Mouse (Mus musculus): Measurements from ENCODE around the gene Olfr381. TPM values are rescaled to one million over a fixed set of nuclear protein-coding genes. Genes with fewer than 3 reads are reported as not detected.
"Not testable (repeated sequence)": the region's sequence is repeated elsewhere in the genome, so short reads cannot be mapped to it uniquely, and the experiment has no call there.

Gene Olfr381
- not detected in 2 replicates for polyA plus RNA-seq (2016; fragmentation: Nextera tagmentation; extraction: Ambion mirVana)

DNA sequence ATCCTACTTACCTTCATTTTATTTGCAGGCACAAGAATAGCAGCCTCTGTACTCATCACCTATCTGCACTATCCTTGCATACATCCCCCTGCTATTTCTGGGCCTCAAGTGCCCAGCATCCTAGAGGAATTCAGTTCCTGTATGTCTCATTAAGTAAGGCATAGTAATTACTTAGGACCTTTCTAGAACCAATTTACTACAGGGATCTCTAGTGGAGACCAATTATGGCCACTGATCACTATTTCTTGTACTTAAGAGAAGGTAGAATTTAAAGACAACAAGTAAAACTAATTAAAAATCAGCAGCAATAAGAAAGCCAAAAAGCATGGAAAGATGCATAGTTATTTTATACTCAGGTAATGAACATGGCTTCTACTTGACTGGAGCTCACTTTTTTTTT, at the start of gene Olfr381:
Gene Olfr381, minus strand, starts transcription at position 101 of the 400 bp plus-strand sequence.
- no peak within 1 kb of the TSS for H3K4me3 ChIP-seq

DNA sequence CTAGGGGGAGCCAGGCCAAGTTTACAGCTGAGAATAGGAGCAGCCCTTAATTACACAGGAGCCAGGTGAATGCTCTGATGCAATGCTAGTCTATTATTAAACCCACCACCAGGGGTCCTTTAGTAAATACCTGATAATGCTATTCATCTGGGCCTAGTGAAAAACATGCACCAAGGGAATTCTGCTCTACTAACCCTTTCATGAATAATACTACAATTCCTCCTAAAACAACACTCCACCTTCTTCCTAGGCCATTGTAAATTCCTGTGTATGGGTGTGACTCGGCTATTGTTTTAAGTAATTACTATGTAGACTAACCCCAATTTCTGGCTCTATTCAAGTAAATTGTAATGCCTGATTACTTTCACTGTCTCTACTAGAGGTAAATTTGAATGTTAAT, 37.6 kb upstream of the Olfr381 start:
- not testable (repeated sequence) for H3K4me1 ChIP-seq; H3K27ac ChIP-seq (replicated peaks); H3K27me3 ChIP-seq; H3K4me2 ChIP-seq (replicated peaks); H3K36me3 ChIP-seq; H3K4me3 ChIP-seq; H3K9ac ChIP-seq (replicated peaks); ATAC-seq (ENCODE audit: low FRiP score, low read depth)
- 77% methylated on average over 1 of the region's 1 CpGs for WGBS
- H3K9me3 ChIP-seq, result peaks cover 13% of the 10 kb centered on the region; the same call in 1 of the 2 replicates

More for the DNA sequence above, at the start of gene Olfr381:
- Histone ChIP-seq H3K36me3 (no peaks in the 10 kb centered on the region), H3K9me3 (no peaks in the 10 kb centered on the region), H3K9ac (replicated peaks) (no peak within 1 kb of the TSS), H3K27ac (replicated peaks) (no peak within 1 kb of the TSS), H3K27me3 (no peaks in the 10 kb centered on the region), H3K4me1 (no peaks in the 10 kb centered on the region), H3K4me2 (replicated peaks) (no peak within 1 kb of the TSS)
- ATAC-seq (ENCODE audit: low FRiP score, low read depth), result no peak

DNA sequence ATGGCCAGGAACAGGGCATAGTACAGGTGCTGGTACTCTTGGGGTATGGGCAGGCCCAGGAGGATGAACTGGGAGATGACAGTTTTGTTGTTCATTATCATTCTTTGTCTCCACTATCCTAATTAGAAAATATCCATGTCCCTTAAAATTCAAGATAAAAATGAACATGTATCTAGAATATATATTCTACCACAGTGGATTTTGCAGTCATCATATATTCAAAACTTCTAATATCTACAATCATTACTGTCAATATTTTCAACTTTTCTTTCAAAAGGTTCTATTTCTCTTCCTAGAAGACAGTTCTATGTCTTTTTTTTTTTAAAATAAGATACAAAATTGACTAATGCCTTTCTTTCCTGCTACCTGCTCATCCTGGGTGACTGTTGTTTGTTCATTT, 25.7 kb upstream of the Olfr381 start, which contains the start of gene Olfr382:
Gene Olfr382, minus strand, starts transcription at position 101 of the 400 bp plus-strand sequence.
- Histone ChIP-seq H3K4me2 (replicated peaks) (no peak within 1 kb of the TSS), H3K4me3 (no peak within 1 kb of the TSS), H3K27ac (replicated peaks) (no peak within 1 kb of the TSS), H3K27me3 (no peaks in the 10 kb centered on the region), H3K9me3 (peaks cover 26% of the 10 kb centered on the region; the same call in 1 of the 2 replicates), H3K4me1 (no peaks in the 10 kb centered on the region), H3K36me3 (no peaks in the 10 kb centered on the region), H3K9ac (replicated peaks) (no peak within 1 kb of the TSS)
- ATAC-seq (ENCODE audit: low FRiP score, low read depth), result no peak

DNA sequence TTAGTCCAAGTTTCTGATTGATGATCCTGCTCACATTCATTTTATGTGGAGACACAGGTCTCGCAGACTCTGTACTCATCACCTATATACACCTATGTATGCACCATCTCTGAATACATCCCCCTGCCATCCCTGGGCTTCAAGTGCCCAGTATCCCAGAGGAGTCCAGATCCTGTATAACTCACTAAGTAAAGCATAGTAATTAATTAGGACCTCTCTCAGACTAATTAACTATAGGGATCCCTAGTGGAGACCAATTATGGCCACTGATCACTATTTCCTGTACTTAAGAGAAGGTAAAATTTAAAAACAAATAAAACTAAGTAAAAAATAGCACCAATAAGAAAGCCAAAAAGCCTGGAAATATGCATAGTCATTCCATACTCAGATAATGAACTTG, 34.0 kb downstream of the Olfr381 start, which contains the start of gene Olfr380:
Gene Olfr380, minus strand, starts transcription at position 101 of the 400 bp plus-strand sequence.
- Histone ChIP-seq H3K4me3 (no peak within 1 kb of the TSS), H3K4me1 (no peaks in the 10 kb centered on the region), H3K27ac (replicated peaks) (no peak within 1 kb of the TSS), H3K9me3 (peaks cover 1% of the 10 kb centered on the region; the same call in 1 of the 2 replicates), H3K4me2 (replicated peaks) (no peak within 1 kb of the TSS), H3K9ac (replicated peaks) (no peak within 1 kb of the TSS), H3K27me3 (no peaks in the 10 kb centered on the region), H3K36me3 (no peaks in the 10 kb centered on the region)
- WGBS, result 97% methylated on average over 1 of the region's 1 CpGs
- ATAC-seq (ENCODE audit: low FRiP score, low read depth), result no peak

Other genes starting within 250 kb of the Olfr381 start
- gene Trpv3, start 224.2 kb downstream of the Olfr381 start, polyA plus RNA-seq (2016; fragmentation: Nextera tagmentation; extraction: Ambion mirVana), result 0.05 TPM in 1 of 2 replicates, not detected in the other
- 0.28 TPM in 1 of 2 replicates, not detected in the other for gene Aspa, start 162.0 kb downstream of the Olfr381 start, polyA plus RNA-seq (2016; fragmentation: Nextera tagmentation; extraction: Ambion mirVana)
- gene Gm49340, start 161.9 kb downstream of the Olfr381 start, polyA plus RNA-seq (2016; fragmentation: Nextera tagmentation; extraction: Ambion mirVana), result not detected in 2 replicates
- gene Spata22, start 161.9 kb downstream of the Olfr381 start, polyA plus RNA-seq (2016; fragmentation: Nextera tagmentation; extraction: Ambion mirVana), result not detected in 2 replicates
- gene Olfr20, start 140.8 kb downstream of the Olfr381 start, polyA plus RNA-seq (2016; fragmentation: Nextera tagmentation; extraction: Ambion mirVana), result not detected in 2 replicates
- gene Olfr376, start 120.4 kb downstream of the Olfr381 start, polyA plus RNA-seq (2016; fragmentation: Nextera tagmentation; extraction: Ambion mirVana), result not detected in 2 replicates
- gene Olfr1, start 92.0 kb downstream of the Olfr381 start, polyA plus RNA-seq (2016; fragmentation: Nextera tagmentation; extraction: Ambion mirVana), result not detected in 2 replicates
- not detected in 2 replicates for gene Olfr378, start 63.1 kb downstream of the Olfr381 start, polyA plus RNA-seq (2016; fragmentation: Nextera tagmentation; extraction: Ambion mirVana)
- gene Olfr380, start 34.1 kb downstream of the Olfr381 start, polyA plus RNA-seq (2016; fragmentation: Nextera tagmentation; extraction: Ambion mirVana), result not detected in 2 replicates
- gene Olfr382, start 25.6 kb upstream of the Olfr381 start, polyA plus RNA-seq (2016; fragmentation: Nextera tagmentation; extraction: Ambion mirVana), result not detected in 2 replicates
- not detected in 2 replicates for gene Olfr385, start 101.4 kb upstream of the Olfr381 start, polyA plus RNA-seq (2016; fragmentation: Nextera tagmentation; extraction: Ambion mirVana)
- gene Olfr384, start 107.0 kb upstream of the Olfr381 start, polyA plus RNA-seq (2016; fragmentation: Nextera tagmentation; extraction: Ambion mirVana), result not detected in 2 replicates
- not detected in 2 replicates for gene Zfp735, start 197.2 kb upstream of the Olfr381 start, polyA plus RNA-seq (2016; fragmentation: Nextera tagmentation; extraction: Ambion mirVana)

Measured in midbrain, embryonic 12.5 days (tissue).